Mouse (Mus musculus): ENCODE measurements around the gene Dclre1a. TPM values are rescaled to one million over a fixed set of nuclear protein-coding genes. Genes with fewer than 3 reads are reported as not detected.

Gene Dclre1a
- total RNA-seq, 1 experiment from 2014 or later = 11.4 TPM

Other genes starting within 250 kb of the Dclre1a start
- 0.11 TPM in 2 replicates for gene Nrap, start 158.2 kb downstream of the Dclre1a start, total RNA-seq (2021)
- gene Casp7, start 151.1 kb downstream of the Dclre1a start, total RNA-seq (2021) = 13.7 and 15.7 TPM in 2 replicates
- 0.22 and 0.53 TPM in 2 replicates for gene Plekhs1, start 86.6 kb downstream of the Dclre1a start, total RNA-seq (2021)
- 17.7 and 22.3 TPM in 2 replicates for gene Nhlrc2, start within 50 bp of the Dclre1a start, total RNA-seq (2021)
- gene Adrb1, start 174.0 kb upstream of the Dclre1a start, total RNA-seq (2021) = 3.8 and 6.4 TPM in 2 replicates

All from adrenal gland, postnatal 14 days (tissue).